Mouse (Mus musculus): ENCODE data around the gene Itgb1. TPM values are rescaled to one million over a fixed set of nuclear protein-coding genes. Genes with fewer than 3 reads are reported as not detected.

Itgb1 gene
- polyA plus RNA-seq, 1 experiment from 2014 or later: 91.7 TPM

DNA sequence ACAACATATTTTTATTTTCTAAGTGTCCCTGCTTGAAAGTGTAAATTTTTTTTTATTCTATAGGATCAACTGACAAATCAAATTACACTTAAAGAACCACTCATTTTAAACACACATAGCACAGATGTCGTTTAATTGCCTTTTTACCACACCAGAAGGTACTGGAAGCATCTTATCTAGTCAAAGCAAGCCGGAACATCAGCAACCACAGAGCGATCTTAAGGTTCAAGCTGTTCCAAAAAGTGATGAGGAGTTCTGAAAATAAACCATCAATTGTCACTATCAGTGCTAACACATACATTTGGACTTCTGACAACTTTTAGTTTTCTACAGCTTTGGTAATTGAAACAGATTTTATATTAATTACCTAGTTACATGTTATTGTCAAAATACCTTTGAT, 48.7 kb downstream of the Itgb1 start:
- H3K4me1 ChIP-seq: no peaks in the 10 kb centered on the region
- H3K9ac ChIP-seq (replicated peaks): no peak overlapping the region
- no peak overlapping the region for H3K27ac ChIP-seq (replicated peaks)
- no peak for ATAC-seq (ENCODE audit: low FRiP score)
- H3K27me3 ChIP-seq (replicated peaks): no peaks in the 10 kb centered on the region
- H3K4me2 ChIP-seq: no peak overlapping the region
- no peaks in the 10 kb centered on the region for H3K9me3 ChIP-seq (replicated peaks)
- 94% methylated on average over 3 of the region's 3 CpGs for WGBS
- no peak overlapping the region for H3K4me3 ChIP-seq (replicated peaks)
- peaks cover 42% of the 10 kb centered on the region for H3K36me3 ChIP-seq

- Histone ChIP-seq H3K9ac (replicated peaks) (no peak overlapping the region), H3K27ac (replicated peaks) (no peak overlapping the region), H3K4me3 (replicated peaks) (no peak overlapping the region), H3K36me3 (peaks cover 42% of the 10 kb centered on the region), H3K27me3 (replicated peaks) (no peaks in the 10 kb centered on the region), H3K4me2 (no peak overlapping the region), H3K4me1 (no peaks in the 10 kb centered on the region), H3K9me3 (replicated peaks) (no peaks in the 10 kb centered on the region)
- ATAC-seq (ENCODE audit: low FRiP score): no peak
- WGBS: 98% methylated on average over 3 of the region's 3 CpGs
Measured at GRCm38 (mm10) chr8:128735692-128736091, 50.2 kb downstream of the Itgb1 start.

Other genes starting within 250 kb of the Itgb1 start
- not detected in 2 replicates for gene Gm3952, start 113.0 kb downstream of the Itgb1 start, polyA plus RNA-seq (2015; fragmentation: Nextera tagmentation; extraction: Ambion mirVana)